Mouse (Mus musculus) heart, adult 11 months (tissue): Measurements from ENCODE around the gene Mfrp.

Experiments used
- DNase-seq: peaks from one replicate; pipeline ENCODE4 v3.0.0; 2022

The Mfrp gene

GRCm38 (mm10) chr9:44101490-44101889 lies at the start of gene Mfrp:
Mfrp (plus strand) TSS chr9:44101729.
- DNase-seq = no peak

DNA sequence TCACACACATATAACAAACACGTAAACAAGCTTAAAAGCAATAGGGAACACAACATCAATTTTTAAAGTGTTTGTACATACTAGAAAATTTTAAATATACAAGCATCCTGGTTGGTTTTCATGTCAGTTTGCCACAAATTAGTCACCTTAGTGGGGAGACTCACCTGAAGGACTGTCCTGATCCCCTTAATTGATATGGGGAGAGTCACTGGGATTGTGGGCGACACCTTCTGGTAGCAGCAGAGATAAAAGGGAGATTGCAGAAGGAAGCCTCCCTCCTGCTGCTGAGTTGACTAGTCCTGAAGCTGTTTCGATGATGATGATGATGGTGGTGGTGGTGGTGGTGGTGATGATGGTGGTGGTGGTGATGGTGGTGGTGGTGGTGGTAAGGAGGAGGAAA lies 48.7 kb upstream of the Mfrp start:
- no peak for DNase-seq

GRCm38 (mm10) chr9:44053936-44054335 lies 47.6 kb upstream of the Mfrp start:
- no peak for DNase-seq

DNA sequence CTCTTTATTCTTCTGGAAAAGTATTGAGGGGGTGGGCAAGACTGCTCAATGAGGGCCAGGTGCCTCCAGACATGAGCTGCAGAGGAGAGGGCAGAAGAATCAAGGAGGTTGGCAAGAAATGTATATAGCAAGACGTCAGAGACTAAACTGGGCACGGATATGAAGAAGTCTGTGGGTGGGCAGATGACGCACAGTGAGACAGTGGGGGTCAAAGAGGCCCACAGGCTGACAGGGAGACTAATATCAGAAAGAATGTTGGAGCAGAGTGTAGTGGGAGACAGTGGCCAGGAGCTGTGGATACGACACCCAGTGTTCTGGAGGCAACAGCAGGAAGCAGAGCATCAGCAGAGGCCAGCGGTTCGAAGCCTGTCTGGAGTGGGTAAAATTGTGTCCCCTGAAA lies 42.9 kb upstream of the Mfrp start:
- DNase-seq = no peak

- peak; percentile 19 for DNase-seq
Measured at GRCm38 (mm10) chr9:44065177-44065576, 36.4 kb upstream of the Mfrp start.

DNA sequence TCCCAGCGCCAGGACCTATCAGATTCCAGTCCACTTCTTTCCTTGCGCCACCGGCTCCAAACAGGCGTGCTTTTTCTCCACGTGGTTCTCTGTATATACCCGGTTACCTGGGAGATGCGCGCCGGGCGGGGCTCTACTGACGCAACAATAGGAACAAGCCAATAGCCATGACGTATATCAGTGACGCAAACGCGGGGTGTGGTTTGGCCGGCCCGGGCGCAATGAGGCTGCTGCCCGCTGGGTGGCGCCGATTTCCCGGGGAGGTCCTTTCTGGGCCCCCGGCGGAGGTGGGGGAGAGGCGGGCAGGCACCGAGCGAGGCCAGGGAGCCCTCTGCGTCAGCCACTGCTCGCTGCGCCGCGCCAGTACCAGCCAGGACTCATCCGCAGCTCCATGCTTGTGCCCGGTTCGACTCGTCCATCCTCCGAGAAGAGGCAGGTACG lies 34.7 kb upstream of the Mfrp start, which contains the start of gene Usp2:
Gene Usp2, plus strand, starts transcription at position 237 of the 441 bp plus-strand sequence.
- peak; percentile 100 for DNase-seq

DNA sequence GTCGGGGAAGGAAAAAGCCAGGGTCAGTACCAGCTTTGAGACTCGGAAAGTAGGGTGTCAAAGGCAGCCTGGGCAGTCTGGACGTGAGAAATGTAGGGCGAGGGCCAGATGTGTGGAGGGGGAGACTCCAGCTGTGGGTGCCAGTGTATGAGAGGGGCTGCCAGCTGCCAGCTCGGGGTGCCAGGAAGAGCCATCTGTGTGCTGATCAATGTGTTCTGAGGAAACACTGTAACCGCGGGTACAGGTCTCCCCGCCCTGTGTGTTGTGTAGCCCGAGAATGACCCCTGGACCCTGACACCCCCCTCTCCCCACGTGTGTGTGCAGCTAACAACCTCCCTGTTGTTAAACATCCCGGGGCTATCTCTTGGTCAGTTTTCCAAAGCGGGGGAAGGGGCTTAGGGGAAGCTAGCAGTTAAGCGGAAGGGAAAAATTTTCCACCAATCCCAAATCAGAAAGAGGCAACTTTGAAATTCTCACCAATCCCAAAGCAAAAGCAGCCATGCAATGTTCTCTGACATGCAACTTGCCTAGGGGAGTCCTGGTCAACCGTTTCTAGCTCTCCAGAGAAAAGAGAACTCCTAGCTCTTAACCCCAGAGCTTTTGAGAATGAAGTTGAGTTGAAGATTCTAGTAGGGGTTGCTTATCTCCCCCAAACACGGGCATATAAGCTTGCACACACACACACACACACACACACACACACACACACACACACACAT lies 34.1 kb upstream of the Mfrp start:
- no peak for DNase-seq

DNA sequence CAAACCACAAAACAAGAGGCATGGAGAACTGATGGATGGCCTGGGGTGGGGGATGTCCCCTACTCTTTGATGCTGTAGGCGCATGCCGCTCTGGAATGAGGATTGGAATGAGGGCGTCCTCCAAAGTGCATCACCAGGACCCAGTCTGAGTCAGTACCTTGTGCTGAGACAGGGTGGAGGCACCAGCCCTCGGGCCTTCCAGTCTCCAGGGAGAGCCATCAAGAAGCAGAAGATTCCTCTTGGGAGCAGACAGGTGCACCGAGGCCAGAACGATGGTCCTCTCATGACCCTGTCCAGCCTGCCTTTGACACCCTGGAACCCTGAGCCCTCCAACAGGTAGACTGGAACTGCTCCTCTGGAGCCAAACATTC lies 33.6 kb upstream of the Mfrp start:
- peak; percentile 93 for DNase-seq

DNA sequence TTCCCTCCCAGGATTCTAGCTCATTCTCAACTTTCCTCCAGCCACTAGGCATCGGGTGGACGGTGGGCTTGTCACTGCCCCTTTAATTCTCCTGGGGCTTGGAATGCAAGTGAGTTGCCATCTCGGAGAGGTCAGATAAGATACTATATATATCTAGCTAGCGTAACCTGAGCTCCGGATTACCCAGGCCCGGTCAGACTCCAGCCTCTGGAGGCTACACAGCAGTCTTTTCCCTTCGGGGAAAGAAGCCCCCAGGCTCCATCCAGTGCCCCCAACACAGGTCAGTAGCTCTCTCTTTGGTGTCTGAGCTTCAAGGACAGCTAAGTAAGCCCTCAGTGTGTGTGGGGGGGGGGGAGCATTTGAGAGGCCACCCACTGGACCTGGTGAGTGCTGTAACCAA lies 32.3 kb upstream of the Mfrp start:
- peak; percentile 93 for DNase-seq

- peak; percentile 92 for DNase-seq
Measured at GRCm38 (mm10) chr9:44070113-44070843, 31.3 kb upstream of the Mfrp start.

- no peak for DNase-seq
Measured at GRCm38 (mm10) chr9:44070844-44071231, 30.7 kb upstream of the Mfrp start.

DNA sequence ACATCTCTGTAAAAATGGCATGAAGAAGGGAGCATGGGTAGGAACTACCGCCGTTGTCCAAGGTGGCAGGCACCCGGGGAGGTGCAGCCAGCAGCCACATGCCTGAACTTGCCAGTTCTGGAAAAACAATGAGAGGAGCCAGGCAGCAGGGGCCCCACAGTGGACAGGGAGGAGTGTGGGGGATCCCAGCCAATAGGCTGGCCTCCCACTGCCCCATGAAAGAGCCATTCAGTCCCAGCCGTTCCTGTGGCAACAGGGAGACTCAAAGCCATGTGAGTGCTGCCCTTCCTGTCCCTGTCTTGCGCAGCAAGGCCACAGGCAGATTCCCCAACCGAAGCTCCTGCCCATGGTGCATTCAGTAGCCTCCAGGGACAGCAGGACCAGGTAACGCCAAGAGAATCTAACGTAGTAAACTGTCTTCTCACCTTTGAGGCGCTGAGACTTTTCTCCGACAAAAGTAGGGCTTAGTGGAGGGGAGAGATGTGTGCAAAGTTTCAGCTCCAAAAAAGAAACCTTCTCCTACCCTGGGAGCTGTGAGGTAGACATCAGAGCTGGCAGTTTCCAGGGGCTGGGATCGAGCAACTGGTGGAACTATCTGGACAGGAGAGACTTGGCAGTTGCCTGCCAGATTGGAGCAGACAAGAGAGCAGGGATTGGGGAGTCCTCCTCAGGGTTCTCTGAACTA lies 29.5 kb upstream of the Mfrp start:
- peak; percentile 98 for DNase-seq

DNA sequence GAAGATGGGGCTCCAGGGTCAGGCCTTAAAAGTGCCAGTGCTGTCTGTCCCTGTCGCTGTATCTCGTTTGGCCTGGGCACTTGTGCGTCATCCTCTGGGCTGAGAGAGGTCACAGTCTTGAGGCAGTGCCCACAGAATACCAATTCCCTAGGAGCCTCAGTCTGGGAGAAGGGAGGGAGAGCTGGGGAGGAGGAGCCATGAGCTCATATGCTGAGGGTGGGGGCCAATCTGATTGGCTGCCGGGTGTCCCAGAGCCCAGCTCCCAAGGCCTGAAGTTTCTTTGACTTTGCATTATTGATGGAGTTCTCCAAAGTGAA lies 29.0 kb upstream of the Mfrp start:
- peak; percentile 97 for DNase-seq

GRCm38 (mm10) chr9:44073115-44073514 lies 28.4 kb upstream of the Mfrp start:
- peak; percentile 95 for DNase-seq

GRCm38 (mm10) chr9:44074395-44075275 lies 26.9 kb upstream of the Mfrp start:
- peak; percentile 90 for DNase-seq

GRCm38 (mm10) chr9:44075276-44075995 lies 26.1 kb upstream of the Mfrp start:
- peak; percentile 93 for DNase-seq

GRCm38 (mm10) chr9:44075996-44076763 lies 25.3 kb upstream of the Mfrp start:
- DNase-seq = peak; percentile 92

GRCm38 (mm10) chr9:44076764-44077120 lies 24.8 kb upstream of the Mfrp start:
- peak; percentile 96 for DNase-seq

GRCm38 (mm10) chr9:44077266-44077910 lies 24.1 kb upstream of the Mfrp start:
- peak; percentile 87 for DNase-seq

DNA sequence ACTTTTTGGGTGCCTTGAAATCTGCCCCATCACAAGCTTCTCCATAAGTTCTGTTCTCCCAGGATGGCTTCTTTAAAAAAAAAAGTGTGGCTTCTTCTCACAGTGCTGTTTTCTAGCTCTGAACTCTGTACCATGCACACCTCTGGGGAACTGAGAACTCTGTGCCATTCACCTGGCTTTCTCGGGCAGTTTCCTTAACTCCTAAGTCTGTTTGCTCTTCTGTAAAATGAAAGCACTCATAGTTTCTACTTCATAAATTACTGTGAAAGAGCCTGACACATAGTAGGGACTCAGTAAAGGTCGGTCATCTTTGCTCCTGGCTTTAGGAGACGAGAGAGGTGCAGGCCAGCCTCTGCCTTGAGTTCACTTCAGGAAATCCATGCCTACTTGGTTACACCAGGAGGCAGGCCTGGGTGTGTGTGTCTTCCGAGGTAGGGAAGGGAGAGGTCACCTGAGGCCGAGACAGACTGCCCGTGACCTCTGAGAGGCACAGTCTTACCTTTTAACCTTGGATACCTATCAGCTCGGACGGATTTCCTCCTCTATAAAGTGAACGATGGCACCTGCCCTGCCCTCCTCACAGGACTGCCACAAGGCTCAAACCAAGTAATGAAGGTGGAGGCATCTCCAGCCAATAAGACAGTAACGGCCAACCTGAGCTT lies 23.3 kb upstream of the Mfrp start:
- DNase-seq = no peak
